Mouse (Mus musculus) brown adipose tissue, adult 24 weeks (tissue): ENCODE results near the gene Prickle1. TPM values are rescaled to one million over a fixed set of nuclear protein-coding genes. Genes with fewer than 3 reads are reported as not detected.

Source experiments
- H3K27ac ChIP-seq: fragments of 200-500 bp; replicated peaks from 2 replicates; pipeline ENCODE4 v1.5.1; 2012; ENCODE audit warnings: low read depth, mild to moderate bottlenecking, low read length
- H3K4me1 ChIP-seq: fragments of 200-500 bp; 2 replicates; pipeline ENCODE4 v1.6.1; 2012; ENCODE audit warnings: low read length, mixed read lengths; ENCODE audit not compliant: control insufficient read depth, insufficient read depth, insufficient read length
- H3K4me3 ChIP-seq: fragments of 200-500 bp; 2 replicates; pipeline ENCODE4 v1.5.1; 2012; ENCODE audit warnings: low read depth, mild to moderate bottlenecking, low read length, moderate library complexity; ENCODE audit not compliant: insufficient read depth
- polyA plus RNA-seq: library from polyadenylated mRNA; stranded (reverse); fragments of >200 nt; gene quantifications from 2 replicates; pipeline ENCODE4 v1.2.4, GENCODE M21; 2012; ENCODE audit not compliant: missing spikeins, insufficient read depth, insufficient read length

Prickle1 gene
- polyA plus RNA-seq, 1 experiment = 2.4 TPM

DNA sequence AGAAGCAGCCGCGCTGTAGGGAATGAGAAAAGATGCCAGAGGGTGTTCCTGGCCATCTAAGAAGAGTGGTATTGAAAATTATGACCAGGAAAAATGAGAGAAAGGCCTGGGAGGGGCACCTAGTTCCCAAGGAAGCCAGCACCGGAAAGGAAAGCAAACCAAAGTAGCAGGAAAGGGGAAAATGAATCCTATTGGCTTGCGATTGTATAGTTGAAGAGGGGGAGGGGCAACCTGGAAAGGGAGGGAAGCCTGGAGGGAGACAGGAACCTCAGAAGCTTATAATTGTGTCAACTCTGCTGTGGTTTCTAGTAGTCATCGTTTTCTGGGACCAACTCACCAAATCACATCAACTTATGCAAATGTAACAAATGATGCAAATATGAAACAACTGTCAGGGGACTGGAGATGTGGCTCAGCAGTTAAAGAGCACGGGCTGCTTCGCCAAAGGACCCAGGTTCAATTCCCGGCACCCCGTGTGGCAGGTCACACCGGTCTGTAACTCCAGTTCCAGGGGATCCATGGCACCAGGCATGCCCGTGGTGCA, 78.6 kb downstream of the Prickle1 start:
- peak overlapping the region; percentile 81 for H3K27ac ChIP-seq
- H3K4me1 ChIP-seq = peaks cover 16% of the 10 kb centered on the region
- peak overlapping the region; percentile 96 for H3K4me3 ChIP-seq

DNA sequence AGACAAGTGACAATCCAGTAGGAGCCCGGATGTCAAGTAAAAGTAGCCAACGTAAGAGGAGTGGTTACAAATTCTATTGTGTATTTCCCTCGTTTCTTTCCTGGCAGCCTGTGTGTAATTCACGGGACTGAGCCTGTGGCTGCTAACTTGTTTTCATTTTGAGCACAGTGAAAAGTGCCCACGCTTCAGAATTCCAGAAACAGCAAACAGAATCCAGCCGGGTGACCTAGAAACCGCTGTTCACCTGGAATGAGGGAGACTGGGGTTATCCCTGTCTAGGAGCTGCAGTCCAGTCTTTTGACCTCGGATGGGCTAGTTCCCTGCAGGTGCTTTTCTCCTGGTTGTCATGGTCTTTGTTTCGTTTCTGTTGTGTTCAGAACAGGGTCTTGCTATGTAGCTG, 80.4 kb downstream of the Prickle1 start:
- Histone ChIP-seq H3K27ac (0 out of 2 replicates have a peak overlapping the region, but pooled peaks have one; percentile 21), H3K4me1 (peaks cover 16% of the 10 kb centered on the region)

DNA sequence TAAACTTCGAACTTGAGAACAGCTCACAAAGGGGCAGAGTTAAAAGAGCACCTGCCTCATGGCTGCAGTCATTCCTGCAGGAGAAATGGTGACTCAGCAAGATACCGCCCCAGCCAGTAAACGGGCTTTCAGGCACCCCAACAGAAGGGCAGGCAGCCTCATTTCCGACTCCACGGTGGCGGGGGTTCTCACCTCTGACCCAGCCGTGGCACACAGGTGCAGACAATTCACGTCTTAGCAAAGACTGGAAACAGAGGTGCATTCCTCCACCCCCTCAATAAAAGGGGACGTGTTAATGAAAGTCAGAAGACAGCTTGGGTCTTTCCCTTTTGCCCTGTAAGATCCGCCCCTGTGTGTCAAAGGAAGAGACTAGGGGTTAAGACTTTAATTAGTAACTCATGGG, 81.8 kb downstream of the Prickle1 start:
- Histone ChIP-seq H3K4me3 (no peak overlapping the region), H3K27ac (no peak overlapping the region), H3K4me1 (peaks cover 16% of the 10 kb centered on the region)

More for the DNA sequence above, 80.4 kb downstream of the Prickle1 start:
- H3K4me3 ChIP-seq = no peak overlapping the region

DNA sequence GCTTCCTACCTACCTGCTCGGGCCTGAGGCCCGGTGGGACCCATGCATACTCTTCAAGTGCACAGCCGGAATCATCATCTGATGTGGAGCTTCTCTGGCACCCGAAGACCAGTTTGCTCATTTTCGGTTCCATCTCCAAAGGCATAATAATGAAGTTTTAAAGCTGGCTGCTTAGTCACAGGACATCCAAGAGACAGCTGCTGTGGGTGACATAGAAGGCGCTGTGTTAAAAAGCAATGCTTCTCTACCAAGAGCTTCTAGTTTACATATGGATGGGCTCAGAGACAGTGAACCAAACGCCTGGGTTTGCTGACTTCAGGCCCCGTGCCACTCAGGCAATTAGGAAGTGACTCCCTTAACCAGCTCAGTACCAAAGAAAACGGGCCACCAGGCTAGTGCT, 83.3 kb downstream of the Prickle1 start:
- Histone ChIP-seq H3K4me1 (peaks cover 16% of the 10 kb centered on the region), H3K27ac (no peak overlapping the region), H3K4me3 (no peak overlapping the region)

DNA sequence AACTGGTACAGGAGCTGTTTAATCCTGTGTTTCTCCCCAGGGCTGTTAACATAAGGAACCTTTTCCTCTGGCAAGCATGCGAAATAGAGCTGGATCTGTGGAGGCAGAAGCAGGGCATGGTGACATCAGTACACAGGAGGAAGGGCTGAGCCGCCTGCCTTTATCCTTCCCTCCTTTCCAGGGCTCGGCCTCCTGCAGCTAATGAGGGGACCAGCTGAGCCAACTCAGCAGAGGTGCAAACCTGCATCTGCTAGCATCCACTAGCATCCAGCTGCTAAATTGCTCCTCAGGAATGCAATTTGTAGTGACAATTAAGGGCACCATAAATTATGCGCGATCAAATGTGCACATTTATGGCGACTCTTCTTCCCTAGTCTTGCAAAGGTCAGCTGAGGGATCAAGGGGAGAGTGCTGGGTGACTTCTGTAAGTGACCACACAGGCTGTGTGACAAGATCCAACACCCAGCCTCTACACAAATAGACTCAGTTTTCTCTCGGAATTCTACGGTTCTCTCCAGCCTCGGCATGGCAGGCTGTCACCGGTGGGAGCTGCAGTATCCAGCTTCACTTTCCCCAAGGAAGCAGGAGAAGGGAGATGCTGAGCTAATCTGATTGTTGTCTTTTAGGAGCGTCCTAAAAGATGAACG, 84.9 kb downstream of the Prickle1 start:
- Histone ChIP-seq H3K27ac (no peak overlapping the region), H3K4me3 (no peak overlapping the region), H3K4me1 (peaks cover 11% of the 10 kb centered on the region)

DNA sequence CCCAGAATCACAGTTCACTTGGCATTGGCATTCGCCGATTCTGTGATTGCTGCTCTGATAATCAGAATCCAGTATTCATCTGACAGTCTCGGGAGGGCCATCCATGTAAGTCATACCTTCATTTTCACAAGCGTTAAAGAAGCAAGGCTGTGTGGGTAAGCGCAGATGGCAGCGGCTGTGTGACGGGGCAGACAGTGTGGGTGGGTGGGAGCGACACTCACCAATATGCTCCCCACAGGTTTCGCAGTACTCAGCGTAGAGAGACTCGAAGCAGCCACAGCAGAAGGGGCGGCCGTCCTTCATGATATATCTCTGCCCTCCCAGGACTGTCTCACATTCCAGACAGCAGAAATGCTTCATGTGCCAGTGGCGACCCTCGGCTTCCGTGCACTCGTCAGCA, 90.9 kb downstream of the Prickle1 start:
- H3K4me3 ChIP-seq = no peak overlapping the region
- no peak overlapping the region for H3K27ac ChIP-seq
- no peaks in the 10 kb centered on the region for H3K4me1 ChIP-seq

DNA sequence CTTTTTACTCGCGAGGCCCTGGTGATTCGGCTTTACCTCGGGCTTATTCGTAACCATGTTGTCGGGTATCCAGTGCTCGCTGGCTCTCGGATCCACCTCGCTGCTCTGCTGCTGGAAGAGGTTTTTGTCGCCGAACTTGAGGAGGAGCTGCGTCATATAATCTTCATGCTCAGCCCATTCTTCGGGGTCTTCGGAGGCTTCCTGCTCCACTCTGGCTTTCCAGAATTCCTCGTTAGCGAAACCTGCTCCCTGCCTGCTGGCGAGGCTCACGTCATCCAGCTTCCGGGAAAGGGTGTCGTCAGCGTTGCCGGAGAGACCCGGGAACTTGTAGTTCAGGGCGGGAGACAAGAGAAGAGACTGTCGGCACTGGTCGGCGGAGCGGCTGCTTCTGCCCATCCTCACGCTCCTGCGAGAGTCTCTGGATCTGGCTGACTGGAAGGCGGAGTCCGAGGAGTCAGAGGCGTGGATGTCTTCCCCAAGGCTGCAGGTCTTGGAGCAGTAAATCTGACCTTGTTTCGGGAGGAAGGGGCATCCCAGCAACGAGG, 92.4 kb downstream of the Prickle1 start:
- no peak overlapping the region for H3K27ac ChIP-seq
- H3K4me1 ChIP-seq = no peaks in the 10 kb centered on the region
- H3K4me3 ChIP-seq = no peak overlapping the region

DNA sequence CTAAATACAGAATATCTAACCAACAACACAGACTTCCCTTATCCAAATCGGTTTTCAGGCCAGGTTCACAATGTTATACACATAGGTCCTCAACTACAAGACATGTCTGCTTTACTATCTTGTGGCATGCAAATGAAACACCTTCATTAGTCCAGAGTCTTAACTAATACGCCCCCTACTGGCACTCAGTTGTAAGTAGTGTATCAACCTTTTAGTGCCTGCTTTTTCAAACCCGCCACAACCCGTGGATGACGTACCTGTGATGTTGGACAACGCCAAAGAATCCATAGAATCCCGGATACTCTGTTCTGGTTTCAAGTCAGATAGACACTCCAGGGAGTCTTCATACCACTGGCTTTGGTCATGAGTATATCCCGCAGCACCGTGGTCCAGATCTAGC, 93.0 kb downstream of the Prickle1 start:
- no peak overlapping the region for H3K27ac ChIP-seq
- no peaks in the 10 kb centered on the region for H3K4me1 ChIP-seq
- no peak overlapping the region for H3K4me3 ChIP-seq

DNA sequence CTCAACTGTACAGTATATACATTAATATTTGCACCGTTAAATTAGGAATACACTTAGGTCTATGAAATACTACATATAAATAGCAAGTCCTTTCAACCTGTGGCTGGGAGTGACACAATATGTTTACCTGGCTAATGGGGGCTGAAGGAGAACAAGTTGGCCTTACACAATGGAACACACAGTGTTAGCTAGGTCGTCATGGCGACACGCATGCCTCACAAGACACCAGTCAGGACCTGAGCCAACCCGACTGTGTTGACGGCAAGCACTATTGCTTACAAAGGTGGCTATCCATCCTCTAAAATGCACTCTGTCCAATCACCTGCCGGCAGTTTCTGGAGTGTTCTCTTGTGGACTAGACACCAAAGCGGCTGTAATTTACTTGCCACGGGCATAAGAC, 95.8 kb downstream of the Prickle1 start:
- H3K4me3 ChIP-seq = no peak overlapping the region
- H3K4me1 ChIP-seq = peaks cover 2% of the 10 kb centered on the region; the same call in 1 of the 2 replicates
- no peak overlapping the region for H3K27ac ChIP-seq

DNA sequence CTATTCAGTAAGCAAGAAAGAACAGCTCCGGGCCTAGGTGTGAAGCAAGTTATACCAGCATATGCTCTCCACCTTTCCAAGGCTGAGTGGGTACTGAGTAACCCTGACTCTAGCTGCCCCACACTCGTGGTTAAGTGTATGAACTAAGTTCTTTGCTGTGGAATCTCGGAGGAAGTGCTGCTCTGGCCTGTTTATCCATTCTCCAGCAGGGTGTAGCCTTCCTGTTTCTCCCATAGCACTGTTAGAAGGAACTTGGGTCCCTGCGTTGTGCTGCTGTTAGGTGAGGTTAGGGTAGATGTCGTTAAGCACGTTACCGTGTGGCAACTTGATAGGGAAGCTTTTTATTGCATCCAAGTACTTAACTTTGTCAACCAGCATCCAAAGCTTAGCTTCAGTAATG, 101.0 kb downstream of the Prickle1 start:
- Histone ChIP-seq H3K4me1 (peaks cover 7% of the 10 kb centered on the region; the same call in 1 of the 2 replicates), H3K4me3 (no peak overlapping the region), H3K27ac (peak overlapping the region; percentile 53)

DNA sequence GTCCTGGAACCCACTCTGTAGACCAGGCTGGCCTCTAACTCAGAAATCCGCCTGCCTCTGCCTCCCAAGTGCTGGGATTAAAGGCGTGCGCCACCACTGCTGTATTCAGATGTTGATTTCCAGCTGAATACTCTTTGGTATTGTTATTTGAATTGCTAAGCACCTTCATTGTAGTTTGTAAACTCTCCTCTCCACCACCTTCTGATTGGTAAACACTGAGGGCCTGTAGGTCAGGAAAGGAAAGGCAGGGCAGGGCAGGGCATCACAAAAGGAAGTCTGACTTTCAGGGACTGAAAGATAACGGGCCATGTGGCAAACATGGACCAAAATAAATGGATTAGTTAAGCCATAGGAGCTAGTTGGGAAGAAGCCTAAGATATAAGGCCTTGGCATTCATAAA, 106.1 kb downstream of the Prickle1 start:
- no peak overlapping the region for H3K4me3 ChIP-seq
- H3K4me1 ChIP-seq = peaks cover 3% of the 10 kb centered on the region; the same call in 1 of the 2 replicates
- H3K27ac ChIP-seq = no peak overlapping the region

DNA sequence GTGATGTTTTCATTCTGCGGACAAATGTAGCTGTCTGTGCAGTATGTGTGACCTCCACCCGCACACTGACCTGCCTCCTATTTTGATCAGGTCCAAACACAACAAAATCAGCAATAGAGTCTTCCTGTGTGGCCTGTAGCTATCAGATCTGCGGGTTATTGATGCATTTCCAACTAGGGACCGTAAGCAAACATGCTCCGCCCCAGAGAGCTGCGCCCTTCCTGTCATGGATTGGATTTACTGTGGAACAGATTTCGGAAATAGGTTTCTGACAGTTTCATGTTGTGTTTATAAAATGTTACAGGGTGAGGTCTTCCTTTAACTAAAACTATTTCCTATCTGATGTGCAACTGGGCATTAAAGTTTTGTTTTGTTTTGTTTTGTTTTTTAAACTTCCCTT, 109.6 kb downstream of the Prickle1 start:
- Histone ChIP-seq H3K27ac (no peak overlapping the region), H3K4me3 (no peak overlapping the region), H3K4me1 (no peaks in the 10 kb centered on the region)

DNA sequence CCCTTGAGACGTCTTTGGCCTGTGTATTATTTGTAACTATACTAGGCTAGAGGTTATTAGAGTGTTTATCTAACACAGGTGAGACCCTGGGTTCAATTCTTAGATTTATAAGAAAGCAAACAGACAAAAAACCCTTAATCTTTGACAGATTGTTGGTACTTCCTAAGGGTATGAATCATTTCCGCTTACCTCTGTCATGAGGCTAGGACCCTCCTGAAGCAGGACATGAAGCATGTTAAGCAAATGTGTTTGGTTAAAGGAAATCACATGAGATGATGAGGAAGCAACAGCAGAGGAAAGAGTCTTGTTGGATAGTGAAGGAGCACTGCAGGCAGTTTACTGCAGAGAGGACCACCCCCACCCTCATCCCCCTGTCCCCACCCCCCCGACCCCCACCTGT, 110.4 kb downstream of the Prickle1 start:
- H3K4me1 ChIP-seq = no peaks in the 10 kb centered on the region; the same call in 1 of the 2 replicates
- H3K27ac ChIP-seq = 0 out of 2 replicates have a peak overlapping the region, but pooled peaks have one; percentile 17
- no peak overlapping the region for H3K4me3 ChIP-seq

DNA sequence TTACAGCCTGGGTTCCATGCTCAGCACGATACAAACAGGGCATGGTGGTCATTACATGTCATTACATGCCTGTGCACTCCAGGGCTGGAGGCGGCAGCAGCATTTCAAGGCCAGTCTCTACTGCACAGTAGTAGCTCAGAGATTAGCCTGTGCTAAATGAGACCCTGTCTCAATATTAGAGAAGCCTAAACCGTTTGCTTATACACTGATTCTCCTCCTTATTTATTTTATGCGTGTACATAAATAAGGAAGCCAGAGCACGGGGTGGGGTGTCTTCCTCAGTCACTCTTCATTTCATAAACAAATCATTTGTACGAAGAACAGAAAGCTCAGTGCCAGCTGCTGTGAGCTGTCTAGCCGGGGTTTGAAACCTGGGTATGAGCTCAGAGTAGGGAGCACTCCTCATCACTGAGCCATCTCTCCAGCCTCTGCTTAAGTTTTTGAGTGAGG, 111.4 kb downstream of the Prickle1 start:
- Histone ChIP-seq H3K4me1 (peaks cover 3% of the 10 kb centered on the region; the same call in 1 of the 2 replicates), H3K4me3 (no peak overlapping the region), H3K27ac (no peak overlapping the region)

DNA sequence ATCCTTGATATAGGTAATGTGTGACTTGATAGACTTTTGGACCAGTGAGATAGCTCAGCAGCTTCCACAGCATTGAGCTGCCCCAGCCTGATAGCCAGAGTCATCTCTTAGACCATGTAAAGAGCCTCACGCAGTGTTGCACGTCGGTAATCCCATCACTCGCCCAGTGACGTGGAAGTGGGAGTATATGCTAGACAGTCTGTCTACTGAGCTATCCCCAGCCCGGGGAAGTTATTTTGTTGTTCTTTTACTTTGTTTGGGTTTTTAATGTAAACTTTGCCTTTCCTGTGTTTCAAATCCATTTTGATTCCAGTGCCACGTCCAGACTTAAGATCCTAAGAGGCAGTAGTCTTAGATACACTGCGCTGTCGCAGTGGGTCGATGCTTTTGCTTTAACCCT, 114.6 kb downstream of the Prickle1 start:
- H3K27ac ChIP-seq = no peak overlapping the region
- no peak overlapping the region for H3K4me3 ChIP-seq
- peaks cover 3% of the 10 kb centered on the region; the same call in 1 of the 2 replicates for H3K4me1 ChIP-seq

DNA sequence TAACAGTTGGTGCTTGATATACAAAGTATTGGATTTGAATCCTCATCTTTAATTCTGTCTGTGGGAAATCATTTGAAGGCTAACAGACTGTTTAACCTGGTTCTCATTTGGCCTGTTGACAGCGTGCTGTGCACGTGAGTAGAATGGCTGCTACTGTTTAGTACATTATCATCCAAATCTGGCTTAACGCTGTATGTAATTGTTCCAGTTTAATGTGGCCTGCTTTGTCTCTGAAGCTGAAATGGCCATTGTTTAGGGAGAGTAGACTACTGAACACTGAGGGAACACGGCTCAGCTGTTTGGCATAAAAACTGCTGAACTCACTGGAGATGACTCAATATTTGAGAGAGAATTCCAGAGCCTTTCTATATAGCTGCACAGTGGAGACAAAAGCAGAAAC, 116.2 kb downstream of the Prickle1 start:
- Histone ChIP-seq H3K4me3 (no peak overlapping the region), H3K4me1 (peaks cover 3% of the 10 kb centered on the region; the same call in 1 of the 2 replicates), H3K27ac (peak overlapping the region; percentile 48; the same call in 1 of the 2 replicates)
